ENCODE assay signal across 8 mouse cellular contexts in genomic region chr11:86653446-86653845, GRCm38 (mm10). TPM values are rescaled to one million over a fixed set of nuclear protein-coding genes. Genes with fewer than 3 reads are reported as not detected.
DNase-seq lines count a peak whose midpoint lies in the region; TF ChIP-seq lines count a peak whose summit lies in the region.

No protein-coding gene starts in this region.

- H3K27ac ChIP-seq in gastrocnemius, adult 2 months, result peak overlapping the region; percentile 61

- intact Hi-C loops in gastrocnemius, adult 2 months (cut with DNase I), result loop anchor here (1.0 kb wide), 1 partner anchor 85 kb away; no protein-coding TSS in a partner anchor

- DNase-seq in gastrocnemius, adult 2 months, result peak; percentile 31
- DNase-seq in gastrocnemius, postnatal 25 days, result no peak
- peak; percentile 37 for DNase-seq in 3134 (ENCODE audit: extremely low read depth, insufficient read length, low spot score)
- DNase-seq in R1 (ENCODE audit: low read depth, low spot score), result peak; percentile 67
- peak; percentile 85 for DNase-seq in embryo, embryonic 10.5 days (ENCODE audit: low spot score)
- DNase-seq in hindlimb bud, embryonic 11.5 days (ENCODE audit: extremely low spot score, low read depth, low spot score), result peak; percentile 42
- DNase-seq in lung, adult 18-20 months, result peak; percentile 36 to 69
- DNase-seq in spleen, postnatal 4 days (ENCODE audit: low spot score in 2 of 2), result peak; percentile 60 to 73

- H3K4me3 ChIP-seq in gastrocnemius, adult 2 months, result peak overlapping the region; percentile 23; the same call in 1 of the 2 replicates

- peak; percentile 94 for TF ChIP-seq CTCF in gastrocnemius, adult 2 months (IDR thresholded peaks at IDR 0.05)

RNA-seq across cellular contexts. Expression of gene Vmp1, which starts 30.2 kb away (rescaled TPM):
- 100 to 1,000 TPM in 1 of 2 experiments, 10 to 100 TPM in 1; 84.0 to 115 TPM for total RNA-seq in gastrocnemius, adult 2 months (2021)
- 10 to 100 TPM; 83.0 to 89.8 TPM for total RNA-seq in gastrocnemius, postnatal 25 days (2021)

RNA-seq across cellular contexts. Expression of gene Ptrh2, which starts 30.3 kb away (rescaled TPM):
- 1 to 10 TPM; 6.0 to 7.9 TPM for total RNA-seq in gastrocnemius, adult 2 months (2021)
- 1 to 10 TPM; 5.1 to 5.3 TPM for total RNA-seq in gastrocnemius, postnatal 25 days (2021)
